Mouse (Mus musculus): ENCODE data around the gene Sctr. TPM values are rescaled to one million over a fixed set of nuclear protein-coding genes. Genes with fewer than 3 reads are reported as not detected.

Sctr gene
- 0.23 TPM in 1 of 2 replicates, not detected in the other for polyA plus RNA-seq (2015; fragmentation: Nextera tagmentation; extraction: Ambion mirVana)

GRCm38 (mm10) chr1:120006844-120007790 lies at the start of gene Sctr:
TSS of gene Sctr (plus strand) at chr1:120006894.
- no peak for DNase-seq (ENCODE audit: low spot score)

GRCm38 (mm10) chr1:119957716-119958222 lies 48.9 kb upstream of the Sctr start:
- DNase-seq (ENCODE audit: low spot score): no peak

DNA sequence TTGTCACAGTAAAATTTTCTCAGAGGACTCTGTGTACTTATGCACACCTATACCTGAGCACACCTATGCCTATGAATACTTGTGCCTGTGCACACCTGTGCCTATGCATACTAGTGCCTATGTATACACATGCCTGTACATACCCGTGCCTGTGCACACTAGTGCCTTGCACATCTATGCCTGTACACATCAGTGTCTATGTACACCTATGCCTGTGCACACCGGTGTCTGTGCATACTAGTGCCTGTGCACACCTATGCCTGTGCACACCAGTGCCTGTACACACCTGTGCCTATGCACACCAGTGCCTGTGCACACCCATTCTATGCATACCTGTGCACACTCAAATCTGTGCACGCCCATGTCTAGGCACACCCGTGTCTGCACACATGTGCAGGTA lies 47.2 kb upstream of the Sctr start:
- DNase-seq (ENCODE audit: low spot score): no peak

DNA sequence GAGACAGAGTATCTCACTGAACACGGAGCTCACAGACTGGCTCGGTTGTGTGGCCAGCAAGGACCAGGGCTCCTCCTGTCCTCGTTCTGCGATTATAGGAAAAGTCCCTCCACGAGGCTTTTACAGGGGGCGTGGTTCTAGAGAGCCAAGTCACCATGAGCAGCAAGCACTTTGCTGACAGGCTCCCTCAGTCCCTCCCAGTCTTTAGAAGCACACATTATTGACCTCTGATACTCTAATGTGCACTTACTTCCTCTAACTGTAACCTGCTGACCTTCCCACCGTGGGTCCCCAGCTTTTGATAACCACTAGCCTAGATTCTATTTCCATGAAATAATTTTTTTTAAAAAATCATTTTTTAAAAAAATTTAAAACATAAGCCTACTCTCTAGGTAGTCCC lies 46.8 kb upstream of the Sctr start:
- no peak for DNase-seq (ENCODE audit: low spot score)

DNA sequence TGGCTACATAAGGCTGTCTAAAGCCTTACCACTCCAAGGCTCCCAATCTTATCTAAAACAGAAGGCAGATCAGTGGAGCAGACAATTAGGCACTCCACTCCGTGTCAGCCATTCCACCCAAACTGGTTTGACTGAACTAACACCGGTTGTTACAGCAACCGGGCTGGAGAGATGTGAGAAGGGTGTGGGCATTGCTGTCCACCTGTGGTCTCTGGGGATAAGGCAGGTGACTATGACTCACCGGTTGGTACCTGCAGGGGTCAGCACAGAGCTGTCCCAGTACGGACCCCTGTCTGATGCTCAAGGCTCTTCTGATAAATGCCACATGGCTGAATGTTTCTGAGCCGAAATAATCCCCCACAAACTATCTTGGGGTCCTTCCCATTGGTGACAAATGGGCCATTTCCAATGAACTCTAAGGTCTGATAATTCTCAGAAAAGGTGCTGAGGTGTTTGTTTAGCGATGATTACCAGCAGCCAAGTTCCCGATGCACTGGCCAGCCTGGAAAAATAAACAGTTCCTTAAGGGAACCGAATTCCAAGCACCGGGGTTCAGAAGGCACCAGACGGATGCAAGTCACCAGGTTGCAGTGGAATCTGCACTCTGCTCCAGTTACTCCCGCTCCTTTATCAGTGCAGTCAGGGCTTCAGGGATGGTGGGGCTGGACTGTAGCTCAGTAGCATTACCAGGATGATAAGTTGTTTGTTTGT lies 40.7 kb upstream of the Sctr start:
- no peak for DNase-seq (ENCODE audit: low spot score)

DNA sequence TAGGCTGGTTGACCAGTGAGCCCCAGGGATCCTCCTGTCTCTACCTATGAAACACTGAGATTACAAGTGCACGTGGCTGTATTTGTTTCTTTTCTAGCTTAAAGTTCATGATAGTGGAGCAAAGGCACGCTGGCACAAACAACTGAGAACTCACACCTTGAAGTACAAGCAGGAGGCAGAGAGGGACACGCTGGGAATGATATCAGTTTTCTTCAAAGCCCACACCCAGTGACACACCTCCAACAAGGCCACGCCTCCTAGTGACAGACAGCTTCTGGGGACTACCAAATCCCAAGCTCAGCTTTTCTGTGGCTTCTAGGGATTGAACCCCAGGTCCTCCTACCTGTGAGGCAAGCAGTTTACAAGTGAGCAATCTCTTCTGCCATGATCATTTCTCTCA lies 33.6 kb upstream of the Sctr start:
- no peak for DNase-seq (ENCODE audit: low spot score)

DNA sequence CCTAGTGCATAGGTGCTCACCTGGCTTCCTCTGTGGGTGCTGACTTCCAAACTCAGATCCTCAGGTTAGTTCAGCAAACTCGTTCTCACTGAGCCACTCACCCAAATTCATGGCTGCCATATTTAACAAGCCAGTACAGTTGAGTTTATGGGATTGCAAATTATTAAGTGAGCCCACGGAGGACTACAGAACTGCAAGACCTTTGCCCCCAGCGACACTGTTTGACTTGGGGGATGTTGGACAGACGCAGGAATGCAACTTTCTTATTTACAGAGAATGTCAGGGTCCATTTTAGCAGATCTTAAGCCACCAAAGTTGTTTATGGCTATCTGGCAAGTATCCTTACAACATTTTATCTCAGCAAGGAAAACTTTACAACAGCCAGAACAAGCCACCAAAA lies 31.6 kb upstream of the Sctr start:
- no peak for DNase-seq (ENCODE audit: low spot score)

- DNase-seq (ENCODE audit: low spot score): no peak
Measured at GRCm38 (mm10) chr1:119986555-119986954, 20.1 kb upstream of the Sctr start.

DNA sequence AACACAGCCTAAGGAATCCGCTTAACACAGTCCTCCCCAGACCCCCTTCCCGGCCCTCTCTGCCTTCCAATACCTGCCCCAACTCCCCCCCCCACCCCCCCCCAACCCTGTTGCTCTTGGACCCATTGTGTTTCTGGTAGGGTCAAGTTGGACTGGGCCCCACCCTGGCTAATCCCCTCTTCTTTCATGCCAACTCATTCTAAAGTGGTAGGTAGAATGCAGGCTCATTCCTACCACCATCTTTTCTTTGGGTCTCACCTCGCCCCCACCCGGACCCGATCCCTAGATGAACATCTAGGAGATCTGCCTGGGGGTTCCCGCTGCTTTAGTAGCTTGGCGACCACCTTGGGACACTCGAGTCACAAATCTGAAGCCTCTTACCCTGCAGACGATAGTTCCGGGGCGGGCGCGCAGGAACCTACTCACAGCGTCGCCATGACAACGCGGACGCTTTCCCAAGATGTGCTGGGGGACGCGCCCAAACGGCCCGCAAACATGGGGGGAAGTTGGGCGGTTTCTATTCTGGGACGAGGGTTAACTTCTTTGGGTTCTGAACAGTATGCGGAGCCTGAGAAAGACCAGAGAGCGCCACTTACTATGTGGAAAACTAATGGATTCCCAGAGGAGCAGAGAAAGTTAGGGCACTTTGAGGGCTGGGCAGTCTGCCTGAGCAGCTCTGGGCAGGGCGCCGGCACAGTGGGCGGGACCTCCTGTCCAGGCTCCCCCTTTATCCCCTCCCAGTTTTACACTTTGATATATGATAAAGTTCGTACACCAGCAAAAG lies 9.7 kb upstream of the Sctr start, which contains the start of gene Cfap221:
Gene Cfap221, minus strand, starts transcription at position 437 of the 784 bp plus-strand sequence.
- DNase-seq (ENCODE audit: low spot score): peak; percentile 61

DNA sequence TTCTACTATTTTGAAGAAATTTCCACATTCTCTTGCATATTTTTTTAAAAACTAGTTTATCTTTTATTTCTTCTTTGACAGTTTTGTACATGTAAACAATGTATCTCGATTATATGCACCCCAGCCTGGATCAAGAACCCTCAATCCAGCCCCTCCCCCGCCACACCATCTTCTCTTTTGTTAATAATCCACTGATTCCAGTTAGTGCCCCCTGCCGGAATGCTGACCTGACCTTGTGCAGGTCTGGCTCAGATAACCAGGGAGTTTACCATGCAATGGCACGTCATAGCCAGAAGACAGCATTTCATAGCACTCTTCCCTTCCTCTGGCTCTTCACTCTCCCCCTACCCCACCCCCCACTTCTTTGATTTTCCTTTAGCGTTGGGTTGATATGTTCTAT lies 9.1 kb upstream of the Sctr start:
- no peak for DNase-seq (ENCODE audit: low spot score)

DNA sequence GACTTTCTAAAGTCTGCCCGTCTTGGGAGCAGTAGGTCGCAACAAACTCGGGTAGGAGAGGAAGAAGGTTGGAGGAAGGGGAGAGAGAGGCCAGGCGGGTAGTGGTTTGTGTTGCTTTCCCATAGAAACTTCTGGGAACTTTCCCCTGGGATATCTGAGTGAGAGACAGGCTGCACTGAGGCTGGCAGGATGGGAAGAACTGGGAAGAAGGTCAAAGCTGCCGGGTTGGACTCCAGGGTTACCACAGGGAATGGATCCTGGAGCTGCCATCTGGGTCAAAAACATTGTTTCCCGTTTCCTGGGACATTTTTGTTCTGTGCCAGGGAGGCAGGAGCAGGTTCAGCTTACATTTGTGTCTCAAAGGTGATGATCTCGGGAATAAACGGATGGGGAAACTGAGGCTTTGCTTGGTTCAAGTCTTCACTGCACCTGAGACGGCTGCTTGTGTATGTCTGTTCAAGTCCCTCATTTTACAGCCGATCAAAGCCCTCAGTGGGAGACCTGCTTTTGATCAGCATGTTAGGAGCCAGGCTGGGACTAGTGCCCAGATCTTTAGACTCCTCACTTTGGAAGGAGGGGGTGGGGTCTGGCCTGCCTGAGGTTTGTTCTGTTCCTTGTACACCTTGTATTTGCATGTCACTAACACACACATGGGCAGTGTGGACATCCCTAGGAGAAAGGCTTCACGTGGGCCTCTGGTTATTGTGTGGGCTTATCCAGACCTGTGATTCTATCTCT lies 1.3 kb downstream of the Sctr start:
- no peak for DNase-seq (ENCODE audit: low spot score)

DNA sequence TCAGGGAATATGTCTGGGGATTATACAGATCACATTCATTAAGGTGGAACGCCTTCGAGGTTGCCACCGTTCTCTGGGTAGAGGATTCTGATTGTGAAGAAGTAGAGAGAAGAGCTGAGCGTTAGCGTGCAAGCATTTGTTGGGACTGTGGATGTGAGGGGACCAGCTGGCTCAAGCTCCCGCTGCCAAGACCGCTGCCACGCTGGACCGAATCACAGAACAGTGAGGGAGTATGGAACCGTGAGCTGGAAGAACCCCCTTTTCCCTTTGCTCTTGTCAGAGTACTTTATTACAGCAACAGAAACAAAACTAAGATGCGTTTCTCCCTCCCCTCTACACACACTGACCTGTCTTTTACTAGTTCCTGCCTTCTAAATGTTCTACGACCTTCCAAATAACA lies 5.9 kb downstream of the Sctr start:
- DNase-seq (ENCODE audit: low spot score): no peak

DNA sequence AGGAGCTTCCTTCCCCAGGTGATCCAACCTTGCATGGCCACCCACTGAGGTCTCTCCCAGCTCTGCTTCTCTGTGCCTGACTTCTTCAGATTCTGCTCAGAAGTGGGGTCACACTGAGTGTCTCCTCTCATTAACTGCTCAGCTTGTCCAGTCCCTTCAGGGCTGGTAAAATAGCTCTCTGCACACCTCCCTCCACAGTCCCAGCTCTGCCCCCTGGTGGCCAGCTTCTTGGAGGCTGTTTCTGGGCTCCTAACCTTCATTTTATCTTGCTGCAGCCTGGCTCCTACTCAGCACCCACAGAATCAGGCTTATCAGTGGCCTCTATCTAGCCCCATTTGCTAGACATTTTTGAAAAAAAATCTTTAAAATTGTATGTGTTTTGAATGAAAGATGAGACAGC lies 6.4 kb downstream of the Sctr start:
- DNase-seq (ENCODE audit: low spot score): peak; percentile 37

DNA sequence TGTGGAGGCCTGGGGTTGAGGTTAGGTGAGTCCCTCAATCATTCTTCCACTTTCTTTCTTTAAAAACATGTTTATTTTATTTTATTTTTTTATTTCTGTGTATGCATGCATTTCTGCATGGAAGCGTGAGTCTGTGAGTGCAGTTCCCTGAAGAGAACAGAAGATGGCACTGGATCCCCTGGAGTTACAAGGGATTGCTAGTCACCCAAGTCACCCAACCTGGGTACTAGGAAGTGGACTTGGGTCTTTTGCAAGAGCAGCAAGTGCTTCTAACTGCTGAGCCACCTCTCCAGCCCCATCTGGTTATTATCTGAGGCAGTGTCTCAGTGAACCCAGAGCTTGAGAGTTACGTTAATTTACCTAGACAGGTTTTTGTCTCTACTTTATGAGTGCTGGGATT lies 9.5 kb downstream of the Sctr start:
- no peak for DNase-seq (ENCODE audit: low spot score)

DNA sequence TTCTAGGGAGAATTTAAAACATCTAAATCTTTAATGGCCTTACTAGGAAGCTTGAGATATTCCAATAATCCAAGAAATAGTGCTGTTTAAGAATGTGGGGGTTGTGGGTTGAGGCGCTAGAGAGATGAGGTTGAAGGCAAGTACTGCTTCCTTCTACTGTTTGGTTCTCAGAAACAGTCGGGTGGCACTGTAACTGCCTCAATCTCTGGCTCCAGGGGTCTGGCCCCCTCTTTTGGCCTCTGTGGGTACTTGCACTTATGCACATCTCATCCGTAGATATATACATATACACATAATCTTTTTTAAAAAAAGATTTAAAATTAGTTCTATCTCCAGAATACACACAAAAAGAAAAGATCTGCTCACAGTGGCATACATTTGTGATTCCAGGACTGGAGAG lies 12.2 kb downstream of the Sctr start:
- DNase-seq (ENCODE audit: low spot score): no peak

- no peak for DNase-seq (ENCODE audit: low spot score)
Measured at GRCm38 (mm10) chr1:120019428-120019827, 12.7 kb downstream of the Sctr start.

- DNase-seq (ENCODE audit: low spot score): no peak
Measured at GRCm38 (mm10) chr1:120020322-120020897, 13.7 kb downstream of the Sctr start.

- DNase-seq (ENCODE audit: low spot score): no peak
Measured at GRCm38 (mm10) chr1:120021951-120022350, 15.3 kb downstream of the Sctr start.

GRCm38 (mm10) chr1:120024331-120025049 lies 17.8 kb downstream of the Sctr start:
- no peak for DNase-seq (ENCODE audit: low spot score)

DNA sequence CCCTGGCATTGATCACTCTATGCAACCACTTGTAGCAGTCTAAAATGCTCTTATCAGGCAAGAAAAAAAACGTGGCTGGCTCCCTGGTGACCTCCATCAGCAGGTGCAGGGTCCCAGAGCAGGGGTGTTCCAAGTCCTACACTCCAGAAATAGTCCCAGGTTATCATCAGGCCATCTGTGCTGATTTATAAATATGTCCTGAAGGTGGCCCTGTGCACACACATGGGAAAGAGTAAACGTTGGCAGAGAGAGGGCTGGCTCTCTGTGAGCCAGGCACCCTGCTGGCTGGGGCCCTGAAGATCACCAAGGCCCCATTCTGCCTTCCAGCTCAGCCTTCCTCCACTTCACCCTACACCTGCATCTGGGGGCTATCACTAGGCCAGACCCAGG lies 18.4 kb downstream of the Sctr start:
- no peak for DNase-seq (ENCODE audit: low spot score)

Data from thymus, postnatal 0 days (tissue).